ENCODE assay signal across 19 mouse cellular contexts in genomic region chr11:51308306-51308705, GRCm38 (mm10). TPM values are rescaled to one million over a fixed set of nuclear protein-coding genes. Genes with fewer than 3 reads are reported as not detected.
DNase-seq lines count a peak whose midpoint lies in the region; ATAC-seq lines count a peak whose summit lies in the region.
"Had no signal": no experiment of that assay in that cellular context is flagged by ENCODE, and none has a peak within 500 bp of the region (broad histone marks: within the 10 kb centered on the region; RNA-seq: fewer than 3 reads in every experiment).

No protein-coding gene starts in this region.

- no peak overlapping the region for H3K4me3 ChIP-seq in kidney, embryonic 15.5 days (replicated peaks)
- H3K4me3 ChIP-seq in embryonic facial prominence, embryonic 14.5 days (ENCODE audit: low read depth, low read length), result no peak overlapping the region
- H3K4me3 ChIP-seq in forebrain, embryonic 12.5 days (replicated peaks), result no peak overlapping the region
- H3K4me3 ChIP-seq: layer of hippocampus, adult 2 months; liver, embryonic 15.5 days; midbrain, embryonic 15.5 days had no signal

- H3K36me3 ChIP-seq in kidney, embryonic 15.5 days, result no peaks in the 10 kb centered on the region
- H3K36me3 ChIP-seq in embryonic facial prominence, embryonic 14.5 days (ENCODE audit: control insufficient read depth, insufficient read depth, low read length), result no peaks in the 10 kb centered on the region
- no peaks in the 10 kb centered on the region for H3K36me3 ChIP-seq in forebrain, embryonic 12.5 days (replicated peaks)
- H3K36me3 ChIP-seq: liver, embryonic 15.5 days; midbrain, embryonic 15.5 days had no signal

- H3K27me3 ChIP-seq in kidney, embryonic 15.5 days, result no peaks in the 10 kb centered on the region
- no peaks in the 10 kb centered on the region for H3K27me3 ChIP-seq in embryonic facial prominence, embryonic 14.5 days (replicated peaks; ENCODE audit: control insufficient read depth, insufficient read depth, low read length)
- H3K27me3 ChIP-seq in forebrain, embryonic 12.5 days, result no peaks in the 10 kb centered on the region
- H3K27me3 ChIP-seq: midbrain, embryonic 15.5 days had no signal

- 48% methylated on average over 5 of the region's 5 CpGs for WGBS in kidney, embryonic 15.5 days
- 22% methylated on average over 5 of the region's 5 CpGs for WGBS in embryonic facial prominence, embryonic 14.5 days
- 82% methylated on average over 5 of the region's 5 CpGs for WGBS in forebrain, embryonic 12.5 days

- H3K4me1 ChIP-seq in kidney, embryonic 15.5 days, result no peaks in the 10 kb centered on the region
- peaks cover 17% of the 10 kb centered on the region for H3K4me1 ChIP-seq in embryonic facial prominence, embryonic 14.5 days (ENCODE audit: control insufficient read depth, insufficient read depth, low read length)
- no peaks in the 10 kb centered on the region for H3K4me1 ChIP-seq in forebrain, embryonic 12.5 days
- H3K4me1 ChIP-seq: liver, embryonic 15.5 days; midbrain, embryonic 15.5 days had no signal

- intact Hi-C loops in heart, postnatal 14 days (cut with DNase I), result no loop called here

- H3K4me2 ChIP-seq in kidney, embryonic 15.5 days, result no peak overlapping the region
- H3K4me2 ChIP-seq in embryonic facial prominence, embryonic 14.5 days (ENCODE audit: low read depth, low read length), result 0 out of 2 replicates have a peak overlapping the region, but pooled peaks have one; percentile 6
- H3K4me2 ChIP-seq in forebrain, embryonic 12.5 days, result no peak overlapping the region
- H3K4me2 ChIP-seq: liver, embryonic 15.5 days; midbrain, embryonic 15.5 days had no signal

- DNase-seq in kidney, adult 11 months, result peak; percentile 69
- peak; percentile 89 for DNase-seq in embryonic facial prominence, embryonic 14.5 days (ENCODE audit: low spot score)
- peak; percentile 71 to 74 for DNase-seq in kidney, postnatal 36 days
- DNase-seq in lung, postnatal 14 days, result peak; percentile 37
- no peak for DNase-seq in heart, postnatal 14 days
- DNase-seq in layer of hippocampus, adult 9-10 months (ENCODE audit: low spot score), result no peak
- DNase-seq: adrenal gland, adult 2 months; cerebellum, postnatal 10 days; embryo, embryonic 11 days; gastrocnemius, postnatal 25 days had no signal

- H3K27ac ChIP-seq in kidney, embryonic 15.5 days, result no peak overlapping the region
- no peak overlapping the region; the same call in 1 of the 2 replicates for H3K27ac ChIP-seq in embryonic facial prominence, embryonic 14.5 days (replicated peaks; ENCODE audit: low read depth, low read length)
- no peak overlapping the region for H3K27ac ChIP-seq in forebrain, embryonic 12.5 days
- H3K27ac ChIP-seq: layer of hippocampus, adult 2 months; liver, embryonic 15.5 days; midbrain, embryonic 15.5 days had no signal

- no peak overlapping the region for H3K9ac ChIP-seq in kidney, embryonic 15.5 days
- no peak overlapping the region for H3K9ac ChIP-seq in embryonic facial prominence, embryonic 14.5 days (ENCODE audit: low read depth, low read length)
- H3K9ac ChIP-seq in forebrain, embryonic 12.5 days, result no peak overlapping the region
- H3K9ac ChIP-seq: liver, embryonic 15.5 days; midbrain, embryonic 15.5 days had no signal

- H3K9me3 ChIP-seq in kidney, embryonic 15.5 days (replicated peaks), result no peaks in the 10 kb centered on the region
- H3K9me3 ChIP-seq in embryonic facial prominence, embryonic 14.5 days (ENCODE audit: control insufficient read depth, low read length), result no peaks in the 10 kb centered on the region
- no peaks in the 10 kb centered on the region for H3K9me3 ChIP-seq in forebrain, embryonic 12.5 days
- H3K9me3 ChIP-seq: liver, embryonic 15.5 days; midbrain, embryonic 15.5 days had no signal

- ATAC-seq in kidney, embryonic 15.5 days (replicated peaks; ENCODE audit: low FRiP score), result no peak
- ATAC-seq in embryonic facial prominence, embryonic 14.5 days (ENCODE audit: low read depth), result peak; percentile 67; the same call in 1 of the 2 replicates
- ATAC-seq in forebrain, embryonic 12.5 days (ENCODE audit: low FRiP score), result no peak
- ATAC-seq: inflammation-experienced regulatory T-cells, adult 6 months; midbrain, embryonic 15.5 days had no signal

RNA-seq across cellular contexts. Expression of gene Col23a1, which starts 18.6 kb away (rescaled TPM):
- polyA plus RNA-seq in kidney, embryonic 15.5 days (2015; fragmentation: Nextera tagmentation; extraction: Ambion mirVana), result 9.6 and 11.5 TPM in 2 replicates
- polyA plus RNA-seq in embryonic facial prominence, embryonic 14.5 days (2014; fragmentation: Nextera tagmentation; extraction: Ambion mirVana), result 20.1 and 20.2 TPM in 2 replicates
- 1 to 10 TPM; 1.5 to 1.7 TPM for total RNA-seq in heart, postnatal 14 days (2021)
- 4.9 and 6.8 TPM in 2 replicates for polyA plus RNA-seq in forebrain, embryonic 12.5 days (2016; fragmentation: Nextera tagmentation; extraction: Ambion mirVana)

RNA-seq across cellular contexts. Expression of gene BC049762, which starts 45.5 kb away (rescaled TPM):
- polyA plus RNA-seq in kidney, embryonic 15.5 days (2015; fragmentation: Nextera tagmentation; extraction: Ambion mirVana), result 0.84 and 1.4 TPM in 2 replicates
- 0.33 and 0.48 TPM in 2 replicates for polyA plus RNA-seq in embryonic facial prominence, embryonic 14.5 days (2014; fragmentation: Nextera tagmentation; extraction: Ambion mirVana)
- not detected for total RNA-seq in heart, postnatal 14 days (2021)
- 0.37 TPM in 1 of 2 replicates, not detected in the other for polyA plus RNA-seq in forebrain, embryonic 12.5 days (2016; fragmentation: Nextera tagmentation; extraction: Ambion mirVana)
- total RNA-seq: gastrocnemius, postnatal 25 days; left cerebral cortex, adult 18-20 months; megakaryocyte, adult 5-6 weeks; MEL had no signal
- polyA plus RNA-seq: inflammation-experienced regulatory T-cells, adult 6 months had no signal

RNA-seq across cellular contexts. Expression of gene Clk4, which starts 46.8 kb away (rescaled TPM):
- polyA plus RNA-seq in kidney, embryonic 15.5 days (2015; fragmentation: Nextera tagmentation; extraction: Ambion mirVana), result 110 and 121 TPM in 2 replicates
- polyA plus RNA-seq in embryonic facial prominence, embryonic 14.5 days (2014; fragmentation: Nextera tagmentation; extraction: Ambion mirVana), result 111 and 126 TPM in 2 replicates
- total RNA-seq in heart, postnatal 14 days (2021), result 10 to 100 TPM; 47.8 to 59.2 TPM
- polyA plus RNA-seq in forebrain, embryonic 12.5 days (2016; fragmentation: Nextera tagmentation; extraction: Ambion mirVana), result 141 and 153 TPM in 2 replicates

Comparison
In these comparisons a context has a peak if more than half of its experiments do, and no peak if none do; other contexts are left out.
1. DNase-seq: peak in kidney, adult 11 months (single experiment), embryonic facial prominence, embryonic 14.5 days (single experiment), kidney, postnatal 36 days (2 of 2) and lung, postnatal 14 days (single experiment); none in heart, postnatal 14 days (0 of 2) and layer of hippocampus, adult 9-10 months (single experiment).